Mouse (Mus musculus) adipose tissue, adult 10 weeks (tissue): ENCODE results near the gene Ceacam9. TPM values are rescaled to one million over a fixed set of nuclear protein-coding genes. Genes with fewer than 3 reads are reported as not detected.

Source experiments
- polyA plus RNA-seq: library from polyadenylated mRNA; stranded (reverse); fragments of 350-450 nt; fragmentation: Illumina TruSeq; extraction: RNeasy Lipid Tissue Mini Kit (QIAGEN cat#74804); gene quantifications from one replicate; pipeline ENCODE4 v1.2.3, GENCODE M21; 2014; ENCODE audit warnings: low read depth, low replicate concordance

The Ceacam9 gene
- polyA plus RNA-seq: 0.30 TPM

DNA sequence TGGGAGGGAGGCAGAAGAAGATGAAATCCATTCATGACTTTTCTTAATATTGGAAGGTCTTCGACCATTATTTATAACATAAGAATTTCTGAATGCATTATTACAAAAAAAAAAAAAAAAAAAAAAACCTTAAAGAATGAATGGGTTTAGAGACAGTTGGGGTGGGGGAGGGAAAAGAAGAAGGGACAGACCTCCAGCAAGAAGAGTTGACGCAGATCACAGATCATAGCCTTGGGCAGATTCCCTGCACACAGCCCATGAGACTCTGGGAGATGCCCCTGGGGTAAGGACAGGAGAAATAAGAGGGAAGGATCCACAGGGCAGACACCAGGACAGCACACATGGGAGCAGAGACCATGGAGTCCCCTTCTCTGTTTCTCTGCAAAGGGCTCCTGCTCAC is at the start of gene Ceacam9:
Ceacam9 (plus strand) TSS at position 301 of the 400 bp plus-strand sequence.

DNA sequence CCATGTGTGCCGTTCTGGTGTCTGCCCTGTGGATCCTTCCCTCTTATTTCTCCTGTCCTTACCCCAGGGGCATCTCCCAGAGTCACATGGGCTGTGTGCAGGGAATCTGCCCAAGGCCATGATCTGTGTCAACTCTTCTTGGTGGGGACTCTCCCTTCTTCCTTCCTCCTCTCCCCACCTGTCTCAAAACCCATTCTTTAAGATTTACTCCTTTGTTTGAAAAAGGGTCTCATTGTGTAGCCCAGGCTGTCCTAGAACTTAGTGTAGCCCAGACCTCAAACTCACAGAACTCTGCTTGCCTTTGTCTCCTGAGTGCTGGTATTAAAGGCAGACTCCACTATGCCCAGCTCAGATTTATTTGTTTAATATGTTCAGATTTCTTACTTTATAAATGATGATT is 46.1 kb upstream of the Ceacam9 start, which contains the start of gene Ceacam15:
Ceacam15 (minus strand) TSS at position 101 of the 400 bp plus-strand sequence.

DNA sequence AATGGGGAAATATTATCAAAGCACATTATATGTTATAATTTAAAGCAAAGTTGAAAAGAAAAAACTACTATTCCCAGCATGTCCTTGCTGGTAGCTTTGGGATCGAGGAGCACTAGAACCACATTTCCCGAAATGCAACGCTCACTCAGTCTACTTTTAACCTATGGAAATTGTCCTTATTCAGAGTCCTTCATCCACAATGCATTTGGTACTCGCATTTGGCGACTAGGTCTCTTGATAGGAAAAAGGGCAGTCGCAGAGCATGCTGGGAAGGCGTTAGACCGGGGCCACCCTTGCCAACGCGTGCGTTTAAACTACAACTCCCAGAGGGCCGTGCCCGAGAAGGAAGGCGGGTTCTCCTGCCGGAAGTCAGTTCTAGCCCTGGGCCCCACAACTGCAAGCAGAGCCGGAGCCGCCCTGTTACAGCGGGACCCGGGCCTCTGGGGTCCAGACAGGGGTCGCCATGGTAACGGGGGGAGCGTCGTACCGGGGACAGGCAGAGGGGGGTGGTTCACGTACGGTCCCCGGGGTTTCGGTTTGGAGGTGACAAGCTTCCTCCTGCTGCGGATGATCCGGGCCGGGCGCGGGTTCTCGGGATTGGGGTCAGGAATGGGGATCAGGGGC is 16.5 kb downstream of the Ceacam9 start, which contains the start of gene Ap2s1:
Ap2s1 (plus strand) TSS at position 338 of the 624 bp plus-strand sequence.

Other genes starting within 250 kb of the Ceacam9 start
- gene Npas1, start 244.2 kb upstream of the Ceacam9 start, polyA plus RNA-seq: not detected
- 19.0 TPM for gene Arhgap35, start 106.9 kb upstream of the Ceacam9 start, polyA plus RNA-seq
- gene Ceacam15, start 46.2 kb upstream of the Ceacam9 start, polyA plus RNA-seq: not detected
- 156 TPM for gene Ap2s1, start 16.5 kb downstream of the Ceacam9 start, polyA plus RNA-seq
- 638 TPM for gene Slc1a5, start 59.4 kb downstream of the Ceacam9 start, polyA plus RNA-seq
- gene Strn4, start 94.0 kb downstream of the Ceacam9 start, polyA plus RNA-seq: 61.2 TPM
- gene Fkrp, start 94.8 kb downstream of the Ceacam9 start, polyA plus RNA-seq: 19.1 TPM
- gene Prkd2, start 121.0 kb downstream of the Ceacam9 start, polyA plus RNA-seq: 22.1 TPM
- 5.9 TPM for gene Dact3, start 153.4 kb downstream of the Ceacam9 start, polyA plus RNA-seq
- 4.3 TPM for gene Gng8, start 169.9 kb downstream of the Ceacam9 start, polyA plus RNA-seq
- gene Ptgir, start 184.6 kb downstream of the Ceacam9 start, polyA plus RNA-seq: 2.4 TPM
- 128 TPM for gene Calm3, start 202.2 kb downstream of the Ceacam9 start, polyA plus RNA-seq
- gene Pnmal2, start 222.8 kb downstream of the Ceacam9 start, polyA plus RNA-seq: 3.2 TPM
- 0.19 TPM for gene Pnmal1, start 237.8 kb downstream of the Ceacam9 start, polyA plus RNA-seq